Mouse (Mus musculus) Patski (cell line): Measurements from ENCODE around the gene Gjb5. TPM values are rescaled to one million over a fixed set of nuclear protein-coding genes. Genes with fewer than 3 reads are reported as not detected.

Source experiments
- ATAC-seq: fragments of 100-300 bp; one replicate; pipeline ENCODE4 v1.8.0; 2021
- CTCF ChIA-PET: fragments of 350-600 bp; sonication (Branson Sonifier 250); formaldehyde crosslinking; loops from one replicate; lab custom pipeline; 2022; ENCODE audit warnings: inconsistent platforms; lab: Charles Lee
- POLR2A ChIA-PET: fragments of 350-600 bp; sonication (Branson Sonifier 250); formaldehyde crosslinking; loops from one replicate; lab custom pipeline; 2022; ENCODE audit warnings: antibody characterized with exemption, inconsistent platforms; lab: Charles Lee
- DNase-seq: peaks from one replicate; pipeline ENCODE4 v3.0.0-alpha.2; 2011; ENCODE audit warnings: low read depth, low spot score
- H3K27me3 ChIP-seq: fragments of 371-371 bp; one replicate; pipeline ENCODE4 v1.5.1; 2021
- CTCF ChIP-seq: fragments of 100-300 bp; IDR thresholded peaks from one replicate; pipeline ENCODE4 v1.5.1; 2021
- in situ Hi-C: fragments of 300-500 bp; cut with MboI; formaldehyde crosslinking; loops from 3 replicates; pipeline ENCODE4 v1.11.1; 2018; ENCODE audit warnings: low pct_unique_long_range_greater_than_20kb, mixed read lengths
- polyA plus RNA-seq: library from polyadenylated mRNA; unstranded; gene quantifications from one replicate; pipeline ENCODE4 v1.2.3, GENCODE M21; 2021

The Gjb5 gene
- polyA plus RNA-seq, 1 experiment from 2014 or later = 0.04 TPM

DNA sequence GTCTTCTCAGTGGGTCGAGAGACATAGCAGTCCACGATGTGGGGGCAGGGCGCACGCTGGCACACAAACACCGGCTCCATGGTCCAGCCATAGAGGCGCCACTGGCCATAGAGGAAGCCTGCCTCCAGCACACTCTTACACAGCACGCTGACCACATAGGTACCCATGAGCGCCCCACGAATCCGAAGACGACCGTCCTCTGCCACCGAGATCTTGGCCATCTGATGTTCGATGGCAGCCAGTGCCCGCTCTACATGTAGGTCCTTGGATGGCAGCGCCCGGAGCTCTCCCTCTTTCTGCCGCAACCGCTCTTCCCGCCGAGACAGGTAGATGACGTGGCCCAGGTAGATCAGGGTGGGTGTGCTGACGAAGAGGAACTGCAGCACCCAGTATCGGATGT lies 45.6 kb downstream of the Gjb5 start:
- in situ Hi-C loops = no loop called here
- peaks cover 4% of the 10 kb centered on the region for H3K27me3 ChIP-seq
- ATAC-seq (no peak), DNase-seq (no peak)
- ChIA-PET POLR2A (no interaction called here), CTCF (no interaction called here)
- TF ChIP-seq CTCF = no peak

DNA sequence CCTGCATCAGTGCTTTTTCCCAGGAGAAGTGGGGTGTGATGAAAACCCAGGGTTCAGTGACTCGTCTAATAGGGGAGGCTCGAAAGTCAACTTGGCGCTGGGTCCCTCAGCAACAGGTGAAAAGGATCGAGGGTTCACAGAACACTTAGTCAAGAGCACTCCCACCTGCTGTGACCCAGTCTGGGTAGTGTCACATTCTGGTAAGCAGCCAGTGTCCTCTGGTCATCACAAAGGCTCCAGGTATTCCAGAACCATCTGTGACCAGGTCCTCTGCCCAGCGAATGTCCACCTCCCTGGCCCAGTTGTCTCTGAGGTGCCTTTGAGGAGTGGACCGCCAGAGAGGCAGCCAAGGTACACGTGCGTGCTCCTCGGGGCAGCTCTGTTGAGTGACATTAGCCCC lies 46.4 kb downstream of the Gjb5 start:
- TF ChIP-seq CTCF = no peak
- H3K27me3 ChIP-seq = peaks cover 4% of the 10 kb centered on the region
- ChIA-PET POLR2A (no interaction called here), CTCF (no interaction called here)
- in situ Hi-C loops = no loop called here
- no peak for ATAC-seq
- no peak for DNase-seq

DNA sequence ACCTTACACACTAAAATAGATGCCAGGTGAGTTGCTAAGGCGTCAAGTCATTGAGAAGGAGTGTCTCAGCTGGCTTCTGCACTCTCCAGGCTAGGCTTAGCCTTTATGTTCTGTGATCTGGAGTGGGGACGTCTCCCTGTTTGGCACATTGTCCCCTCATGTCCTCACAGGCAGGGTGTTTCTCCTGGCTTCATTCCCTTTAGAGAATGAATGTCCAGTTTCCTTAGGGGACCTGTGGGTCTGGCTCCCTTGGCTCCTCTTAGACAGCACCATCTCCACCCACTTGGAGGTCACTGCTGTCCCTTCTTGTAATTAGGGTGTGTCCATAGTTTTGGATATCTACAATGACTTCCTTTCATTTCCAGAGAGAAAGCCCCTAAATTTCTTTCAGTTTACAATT lies 51.1 kb downstream of the Gjb5 start:
- no peaks in the 10 kb centered on the region for H3K27me3 ChIP-seq
- in situ Hi-C loops = no loop called here
- ChIA-PET CTCF (no interaction called here), POLR2A (no interaction called here)
- ATAC-seq (no peak), DNase-seq (no peak)
- TF ChIP-seq CTCF = no peak

Other genes with a start within 250 kb of the Gjb5 start
- gene Tmem35b, start 234.5 kb downstream of the Gjb5 start, polyA plus RNA-seq = 40.9 TPM
- 0.85 TPM for gene Dlgap3, start 189.0 kb downstream of the Gjb5 start, polyA plus RNA-seq
- 48.3 TPM for gene Smim12, start 114.4 kb downstream of the Gjb5 start, polyA plus RNA-seq
- 0.12 TPM for gene Gja4, start 44.1 kb downstream of the Gjb5 start, polyA plus RNA-seq
- gene Gjb3, start 27.3 kb downstream of the Gjb5 start, polyA plus RNA-seq = 0.05 TPM
- gene Gjb4, start 4.1 kb downstream of the Gjb5 start, polyA plus RNA-seq = 23.5 TPM